Mouse (Mus musculus) cerebral cortex, adult 2 months (tissue): ENCODE measurements around the gene Pnpla7.

ENCODE experiments used
- WGBS: fragments of 180-500 bp; shearing (Covaris S2); methylation state at CpG from one replicate; pipeline ENCODE4 v1.1.7; 2018; 5-methylcytosine and 5-hydroxymethylcytosine counted together

The Pnpla7 gene

GRCm38 (mm10) chr2:24987762-24988161, 11.9 kb downstream of the Pnpla7 start:
- WGBS: 78% methylated on average over 2 of the region's 2 CpGs

DNA sequence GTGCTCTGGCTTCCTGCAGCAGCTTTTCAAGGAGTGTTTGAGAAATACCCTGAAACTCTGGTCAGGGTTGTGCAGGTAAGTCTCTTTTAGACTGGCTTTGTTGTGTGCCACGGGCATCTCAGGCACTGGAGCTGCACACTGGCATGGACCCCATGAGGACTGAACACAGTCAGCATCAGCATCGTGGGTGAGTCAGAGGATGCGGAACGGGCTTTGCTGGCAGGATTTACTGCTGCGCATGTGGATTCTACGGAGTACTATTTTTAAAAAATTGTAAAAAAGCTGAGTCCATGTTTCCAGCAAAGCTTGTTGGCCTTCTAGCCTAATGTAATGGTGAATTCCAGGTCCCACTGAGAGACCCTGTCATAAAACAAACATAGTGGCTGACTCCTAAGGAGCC, 19.5 kb downstream of the Pnpla7 start:
- WGBS: 64% methylated on average over 6 of the region's 6 CpGs

GRCm38 (mm10) chr2:24996471-24996870, 20.6 kb downstream of the Pnpla7 start:
- 87% methylated on average over 2 of the region's 2 CpGs for whole genome bisulfite sequencing

DNA sequence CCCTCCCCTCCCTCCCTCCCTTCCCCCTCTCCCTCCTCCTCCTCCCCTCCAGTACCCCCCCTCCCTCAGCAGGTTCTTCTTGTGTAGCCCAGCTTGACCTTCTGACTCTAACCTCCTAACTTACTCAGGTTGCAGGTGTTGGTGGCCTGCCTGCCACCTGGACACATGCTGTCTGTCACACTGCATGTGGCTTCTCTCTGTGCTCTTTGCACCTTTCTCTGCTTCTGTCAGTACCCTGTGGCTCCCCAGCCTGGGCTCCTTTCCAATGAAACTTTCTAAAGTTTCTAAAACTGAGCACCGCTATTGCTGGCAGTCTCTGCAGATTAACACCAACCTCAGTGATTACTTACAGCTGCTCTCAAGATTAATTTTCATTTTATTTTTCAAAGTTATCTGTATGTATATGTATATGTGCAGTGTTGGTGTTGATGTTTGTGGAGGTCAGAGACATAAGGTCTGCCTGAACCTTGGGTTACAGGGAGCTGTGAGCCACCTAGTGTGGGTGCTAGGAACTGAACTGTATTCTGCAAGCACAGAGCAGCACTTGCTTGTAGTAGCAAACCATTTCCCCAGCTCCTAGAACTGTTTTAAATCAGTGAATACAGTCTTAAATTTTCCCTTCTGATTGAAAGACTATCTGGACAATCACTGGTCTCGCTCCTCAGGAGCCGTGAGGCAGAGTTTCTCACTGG, 24.9 kb downstream of the Pnpla7 start:
- WGBS: 54% methylated on average over 3 of the region's 3 CpGs

GRCm38 (mm10) chr2:25003946-25004786, 28.3 kb downstream of the Pnpla7 start:
- WGBS: 63% methylated on average over 9 of the region's 9 CpGs

DNA sequence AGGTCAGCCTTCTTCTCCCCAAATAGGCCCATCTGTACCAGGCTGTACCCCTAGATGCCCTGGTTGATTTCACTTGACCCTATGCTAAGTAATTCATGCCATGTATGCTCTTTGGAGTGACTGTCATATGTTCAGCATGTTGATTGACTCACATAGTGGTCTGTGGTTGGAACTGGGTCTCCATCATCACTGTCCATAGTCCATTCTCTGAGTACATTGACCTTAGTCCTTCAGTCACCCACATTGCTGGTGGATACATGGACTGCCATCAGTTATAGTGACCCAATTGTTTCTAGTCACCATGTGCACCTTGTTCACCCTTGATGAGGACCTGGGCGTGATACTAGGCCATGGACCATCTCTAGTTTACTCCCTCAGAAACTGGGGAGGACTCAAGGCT, 30.9 kb downstream of the Pnpla7 start:
- WGBS: 97% methylated on average over 1 of the region's 1 CpGs

- WGBS: 69% methylated on average over 1 of the region's 1 CpGs
Measured at GRCm38 (mm10) chr2:25022678-25023077, 46.8 kb downstream of the Pnpla7 start.

- 97% methylated on average over 1 of the region's 1 CpGs for WGBS
Measured at GRCm38 (mm10) chr2:25025109-25025508, 49.3 kb downstream of the Pnpla7 start.

- 93% methylated on average over 4 of the region's 4 CpGs for WGBS
Measured at GRCm38 (mm10) chr2:25034994-25035393, 59.2 kb downstream of the Pnpla7 start.

GRCm38 (mm10) chr2:25040089-25040488, 64.3 kb downstream of the Pnpla7 start:
- WGBS: 86% methylated on average over 5 of the region's 5 CpGs

- WGBS: 57% methylated on average over 7 of the region's 7 CpGs
Measured at GRCm38 (mm10) chr2:25050921-25051320, 75.1 kb downstream of the Pnpla7 start.

DNA sequence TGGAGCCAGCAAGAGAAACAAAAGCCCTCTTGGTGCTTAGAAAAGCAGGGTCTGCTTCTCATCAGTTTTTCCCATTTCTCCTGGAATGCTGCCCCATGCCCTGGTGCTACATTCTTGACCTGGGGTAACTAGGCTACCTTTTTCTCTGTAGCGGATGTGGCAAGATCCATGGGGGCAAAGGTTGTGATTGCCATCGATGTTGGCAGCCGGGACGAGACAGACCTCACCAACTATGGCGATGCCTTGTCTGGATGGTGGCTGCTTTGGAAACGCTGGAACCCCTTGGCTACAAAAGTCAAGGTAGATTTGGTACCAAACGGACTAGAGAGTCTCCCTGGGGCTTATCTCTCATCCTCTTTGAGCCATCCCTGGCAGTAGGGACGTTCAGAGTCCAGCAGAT, 75.6 kb downstream of the Pnpla7 start:
- WGBS: 93% methylated on average over 8 of the region's 8 CpGs

GRCm38 (mm10) chr2:25053101-25053500, 77.3 kb downstream of the Pnpla7 start:
- 73% methylated on average over 6 of the region's 6 CpGs for WGBS

DNA sequence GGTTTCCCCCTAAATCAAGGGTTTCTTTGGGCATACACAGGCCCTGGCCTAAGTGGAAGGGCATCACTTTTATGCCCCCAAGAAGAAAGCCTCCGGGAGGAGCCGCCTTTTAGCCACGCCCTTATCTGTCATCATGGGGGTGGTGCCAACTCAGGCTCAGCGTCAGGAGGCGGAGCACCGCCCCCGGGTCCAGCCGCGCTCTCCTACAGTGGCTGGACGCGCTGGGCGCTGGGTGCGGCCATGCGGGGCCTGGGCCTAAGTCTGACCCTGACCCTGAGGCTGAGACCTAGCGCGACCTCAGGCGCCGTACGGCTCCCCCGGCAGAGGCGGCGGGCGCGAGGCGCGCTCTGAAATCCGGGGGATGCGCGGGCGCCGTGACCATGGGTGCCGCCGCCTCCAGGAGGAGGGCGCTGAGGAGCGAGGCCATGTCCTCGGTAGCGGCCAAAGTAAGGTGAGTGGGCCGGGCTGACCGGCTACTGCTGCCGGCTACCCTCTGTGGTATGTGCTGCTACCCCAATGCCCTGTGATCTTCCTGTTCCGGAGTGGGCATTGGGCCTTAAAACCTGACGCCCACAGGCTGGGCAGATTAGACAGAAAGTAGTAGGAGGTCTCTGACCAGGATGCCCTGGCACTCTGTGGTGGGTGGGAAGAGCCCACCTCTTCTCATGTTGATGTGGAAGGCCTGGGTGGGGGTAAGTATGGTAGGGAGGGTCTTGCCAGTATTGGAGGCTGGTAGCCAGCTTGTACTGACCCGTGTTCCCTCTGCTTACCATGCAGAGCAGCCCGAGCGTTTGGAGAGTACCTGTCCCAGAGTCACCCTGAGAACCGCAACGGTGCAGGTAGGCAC, 78.6 kb downstream of the Pnpla7 start, which contains the start of gene Nsmf:
Gene Nsmf (plus strand): TSS at position 135 of the 847 bp plus-strand sequence.
- 2% methylated on average over 47 of the region's 47 CpGs for WGBS

- WGBS: 11% methylated on average over 2 of the region's 2 CpGs
Measured at GRCm38 (mm10) chr2:25055068-25055405, 79.2 kb downstream of the Pnpla7 start.

DNA sequence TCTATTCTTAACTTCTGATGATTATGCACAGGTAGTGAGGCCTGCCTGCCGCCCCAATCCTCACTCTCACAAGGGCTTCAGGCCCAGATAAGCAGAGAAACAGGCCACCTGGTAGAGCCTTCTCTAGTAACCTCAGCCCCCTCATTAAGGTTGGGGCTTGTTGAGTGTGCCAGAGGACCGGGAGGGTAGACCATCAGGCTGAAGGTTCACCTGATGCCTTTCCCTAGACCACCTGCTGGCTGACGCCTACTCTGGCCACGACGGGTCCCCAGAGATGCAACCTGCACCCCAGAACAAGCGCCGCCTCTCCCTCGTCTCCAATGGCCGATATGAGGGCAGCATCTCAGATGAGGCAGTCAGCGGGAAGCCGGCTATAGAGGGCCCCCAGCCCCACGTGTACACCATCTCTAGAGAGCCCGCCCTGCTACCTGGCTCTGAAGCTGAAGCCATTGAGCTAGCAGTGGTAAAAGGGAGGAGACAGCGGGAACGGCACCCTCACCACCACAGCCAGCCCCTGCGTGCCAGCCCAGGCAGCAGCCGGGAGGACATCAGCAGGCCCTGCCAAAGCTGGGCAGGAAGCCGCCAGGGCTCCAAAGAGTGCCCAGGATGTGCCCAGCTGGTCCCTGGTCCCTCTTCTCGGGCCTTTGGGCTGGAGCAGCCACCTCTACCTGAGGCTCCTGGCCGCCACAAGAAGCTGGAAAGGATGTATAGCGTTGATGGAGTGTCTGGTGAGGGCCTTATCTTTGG, 79.7 kb downstream of the Pnpla7 start:
- 39% methylated on average over 21 of the region's 21 CpGs for WGBS

DNA sequence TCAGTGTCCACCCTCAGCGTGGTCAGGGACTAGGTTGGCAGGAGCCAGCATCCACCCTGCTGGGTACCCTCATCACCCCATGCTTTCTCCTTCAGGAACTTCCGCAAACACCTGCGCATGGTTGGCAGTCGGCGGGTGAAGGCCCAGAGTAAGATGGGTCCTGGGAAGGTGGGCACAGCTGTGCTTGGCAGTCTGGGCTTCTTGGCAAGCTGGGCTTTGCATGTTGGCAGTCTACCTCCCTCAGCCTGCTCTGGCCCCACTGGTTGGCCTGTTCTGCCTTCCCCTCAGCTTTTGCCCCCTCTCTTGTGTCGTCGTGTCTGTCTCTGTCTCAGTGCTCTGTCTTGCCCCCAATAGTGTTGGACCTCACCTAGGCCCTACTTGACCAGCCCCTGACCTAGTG, 83.1 kb downstream of the Pnpla7 start:
- WGBS: 68% methylated on average over 7 of the region's 7 CpGs

DNA sequence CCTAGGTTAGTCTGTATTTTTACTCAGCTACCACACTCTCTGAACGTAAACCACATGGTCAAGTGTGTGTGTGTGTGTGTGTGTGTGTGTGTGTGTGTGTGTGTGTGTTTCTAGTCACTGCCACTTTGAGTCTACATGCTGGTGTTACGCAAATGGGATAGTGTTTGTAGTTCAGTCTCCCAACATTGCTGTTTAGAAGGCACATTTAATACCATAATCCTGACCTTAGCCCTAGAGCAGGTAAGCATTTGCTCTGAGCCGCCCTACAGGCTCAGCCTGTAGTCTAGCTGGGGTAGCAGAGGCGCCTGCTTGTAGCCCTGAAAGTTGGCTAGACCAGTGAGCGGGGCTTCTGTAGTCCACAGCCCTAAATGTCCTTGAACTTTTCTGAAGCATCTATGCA, 87.7 kb downstream of the Pnpla7 start:
- 91% methylated on average over 5 of the region's 5 CpGs for WGBS

DNA sequence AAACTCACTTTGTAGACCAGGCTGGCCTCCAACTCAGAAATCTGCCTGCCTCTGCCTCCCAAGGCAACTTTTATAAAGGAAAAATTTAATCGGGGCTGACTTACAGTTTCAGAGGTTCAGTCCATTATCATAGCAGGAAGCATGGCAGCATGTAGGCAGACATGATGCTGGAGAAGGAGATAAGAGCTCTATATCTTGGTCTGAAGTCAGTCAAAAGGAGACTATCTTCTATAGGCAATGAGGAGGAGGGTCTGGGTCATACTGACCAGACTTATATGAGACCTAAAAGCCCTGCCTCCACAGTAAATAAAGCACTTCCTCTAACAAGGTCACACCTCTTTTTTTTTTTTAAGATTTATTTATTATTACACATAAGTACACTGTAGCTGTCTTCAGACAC, 88.5 kb downstream of the Pnpla7 start:
- WGBS: 82% methylated on average over 1 of the region's 1 CpGs

DNA sequence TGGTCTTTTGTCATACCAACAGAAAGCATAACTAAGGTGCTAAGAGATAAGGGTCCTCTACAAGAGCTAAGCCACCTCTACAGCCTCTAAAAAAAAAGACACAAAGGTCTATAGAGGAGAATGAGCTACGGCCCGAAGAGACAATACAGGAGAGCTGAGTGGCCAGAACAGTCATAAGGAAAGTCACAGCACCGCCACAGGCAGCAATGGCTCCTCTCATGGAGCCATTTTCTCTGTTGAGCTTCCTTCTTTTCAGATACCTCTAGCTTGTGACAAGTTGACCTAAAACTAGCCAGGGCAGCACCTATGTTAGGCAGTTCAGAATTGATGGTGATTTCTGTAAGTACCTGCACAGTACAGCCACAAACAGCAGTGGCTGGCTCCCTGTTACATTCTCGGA, 90.7 kb downstream of the Pnpla7 start:
- WGBS: 88% methylated on average over 4 of the region's 4 CpGs

- WGBS: 74% methylated on average over 4 of the region's 4 CpGs
Measured at GRCm38 (mm10) chr2:25069537-25069936, 93.7 kb downstream of the Pnpla7 start.

- WGBS: 91% methylated on average over 4 of the region's 4 CpGs
Measured at GRCm38 (mm10) chr2:25072398-25072797, 96.6 kb downstream of the Pnpla7 start.
